Mouse (Mus musculus): Measurements from ENCODE around the gene Gm28845.

Gene Gm28845

DNA sequence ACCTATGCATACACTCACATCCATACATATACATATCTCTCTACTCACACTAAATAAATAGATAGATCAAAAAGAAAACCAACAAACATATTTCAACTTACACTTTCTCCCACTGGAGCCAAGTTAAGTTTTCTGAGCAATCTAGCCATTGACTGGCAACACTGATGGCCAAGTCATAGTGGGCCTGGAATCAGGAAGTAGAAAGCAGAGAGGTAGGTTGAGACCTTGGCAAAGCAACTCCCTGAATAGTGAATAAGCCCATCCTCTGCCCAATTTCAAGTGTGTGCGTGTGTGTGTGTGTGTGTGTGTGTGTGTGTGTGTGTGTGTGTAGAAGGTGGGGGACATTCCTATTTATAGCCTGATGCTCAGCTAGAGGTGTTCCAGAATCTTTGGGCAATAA, at the start of gene Gm28845:
Gene Gm28845 (minus strand): TSS at position 121 of the 400 bp plus-strand sequence.
- no peak for DNase-seq (ENCODE audit: low read depth)

DNA sequence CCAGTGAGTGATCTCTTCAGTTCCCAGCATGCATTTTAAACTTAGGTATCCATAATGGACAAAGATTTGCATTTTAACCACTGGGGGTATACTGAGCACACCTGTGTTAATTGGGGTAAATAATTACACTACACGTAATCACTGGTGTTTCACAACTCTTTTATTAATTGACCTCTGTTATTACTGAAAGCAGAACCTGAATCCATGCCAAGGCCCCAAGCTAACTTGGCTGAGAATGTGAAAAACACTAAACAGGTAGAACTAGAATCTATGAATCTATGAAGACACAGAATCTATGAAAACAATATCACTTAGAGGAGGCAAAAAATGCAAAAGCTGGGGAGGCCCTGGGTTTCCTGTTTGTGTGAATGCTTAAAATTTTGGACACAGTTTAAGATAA, 48.1 kb upstream of the Gm28845 start:
- no peak for DNase-seq (ENCODE audit: low read depth)

DNA sequence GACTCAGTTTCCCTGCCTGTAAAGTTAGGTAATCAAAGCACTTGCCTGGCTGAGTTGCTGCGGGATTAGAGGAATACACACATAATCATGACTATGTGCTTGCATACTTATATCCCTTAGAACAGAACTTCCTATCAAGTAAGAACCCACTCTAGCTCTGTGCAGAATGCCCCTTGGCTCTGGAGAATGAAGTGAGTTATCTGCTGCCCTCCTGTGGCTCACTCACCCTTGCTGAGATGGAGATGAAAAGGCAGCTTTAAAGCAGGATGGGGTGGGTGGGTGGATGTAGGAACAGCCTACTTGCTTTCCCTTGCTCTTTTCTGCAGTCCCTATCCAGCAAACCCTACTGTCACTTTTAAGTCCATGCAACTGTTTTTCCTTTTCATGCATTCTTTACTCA, 42.9 kb upstream of the Gm28845 start:
- DNase-seq (ENCODE audit: low read depth) = no peak

DNA sequence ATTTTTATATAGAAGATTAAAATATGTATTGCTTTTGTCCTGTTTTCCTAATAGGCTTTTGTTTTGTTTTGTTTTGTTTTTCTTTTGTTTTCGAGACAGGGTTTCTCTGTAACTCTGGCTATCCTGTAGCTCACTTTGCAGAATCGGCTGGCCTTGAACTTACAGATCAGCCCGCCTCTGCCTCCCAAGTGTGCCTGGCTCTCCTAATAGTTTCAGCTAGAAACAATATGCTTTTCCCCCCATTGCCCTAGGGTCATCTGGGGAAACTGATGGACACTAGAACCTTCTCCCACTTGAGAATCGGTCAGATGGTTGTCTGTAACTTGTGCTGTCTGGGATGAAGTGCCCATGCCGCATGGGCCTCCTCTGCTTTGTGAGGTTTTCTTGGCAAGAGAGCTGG, 36.8 kb upstream of the Gm28845 start:
- no peak for DNase-seq (ENCODE audit: low read depth)

DNA sequence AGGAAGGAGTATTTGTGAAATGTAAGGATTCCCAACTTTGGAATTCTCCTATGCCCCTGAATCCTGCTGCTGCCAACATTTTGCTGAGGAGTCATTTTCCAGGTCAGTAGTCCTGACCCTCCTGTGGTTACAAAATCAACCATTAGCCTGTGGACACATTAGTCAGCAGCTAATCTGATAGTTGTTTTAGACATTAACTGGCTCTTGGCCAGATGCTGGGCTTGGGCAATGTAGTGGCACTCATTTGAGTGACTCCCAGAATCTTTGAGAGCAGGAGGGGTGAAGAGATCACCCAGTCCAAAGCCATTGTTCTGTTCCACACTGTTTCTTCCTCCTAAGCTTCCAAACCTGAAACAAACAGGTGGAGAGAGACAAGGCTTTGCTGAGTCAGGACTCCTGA, 35.5 kb upstream of the Gm28845 start:
- DNase-seq (ENCODE audit: low read depth) = no peak

DNA sequence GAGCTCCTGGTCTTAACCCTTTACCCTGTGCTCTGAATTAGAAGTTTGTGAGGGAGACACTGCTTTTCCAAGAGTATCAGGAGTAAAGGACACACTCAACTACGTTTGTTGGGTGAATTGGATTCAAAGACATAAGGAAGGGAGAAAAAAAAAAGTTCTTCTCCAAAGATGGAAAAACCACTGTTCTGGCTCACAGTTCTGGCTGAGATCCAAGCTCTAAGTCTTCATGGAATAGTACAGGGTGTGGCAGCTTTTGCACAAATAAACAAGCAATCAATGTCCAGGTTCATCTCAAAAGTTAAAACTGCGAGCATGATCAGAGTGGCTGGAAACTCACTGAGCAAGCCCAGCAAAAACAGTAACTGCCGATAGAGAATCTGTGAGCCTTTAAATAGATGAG, 28.6 kb upstream of the Gm28845 start:
- no peak for DNase-seq (ENCODE audit: low read depth)

DNA sequence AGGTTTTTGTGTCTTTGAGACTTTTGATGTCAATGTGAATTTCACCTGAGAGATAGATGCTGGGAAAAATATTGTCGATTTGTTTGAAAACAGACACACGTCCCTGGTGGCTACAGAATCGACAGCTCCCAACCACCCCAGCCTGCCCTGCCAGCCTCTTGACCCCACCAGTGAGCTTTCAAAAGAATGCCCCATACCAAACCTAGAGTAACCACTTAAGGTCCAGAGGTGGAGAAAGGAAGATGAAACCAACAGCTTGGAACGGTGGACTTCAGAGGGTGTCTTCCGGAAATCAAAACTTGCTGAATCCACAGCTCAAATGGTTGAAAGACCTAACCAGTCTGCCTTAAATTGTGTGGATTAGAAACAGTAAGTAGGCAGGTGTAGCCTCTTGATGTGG, 28.0 kb upstream of the Gm28845 start:
- DNase-seq (ENCODE audit: low read depth) = no peak

DNA sequence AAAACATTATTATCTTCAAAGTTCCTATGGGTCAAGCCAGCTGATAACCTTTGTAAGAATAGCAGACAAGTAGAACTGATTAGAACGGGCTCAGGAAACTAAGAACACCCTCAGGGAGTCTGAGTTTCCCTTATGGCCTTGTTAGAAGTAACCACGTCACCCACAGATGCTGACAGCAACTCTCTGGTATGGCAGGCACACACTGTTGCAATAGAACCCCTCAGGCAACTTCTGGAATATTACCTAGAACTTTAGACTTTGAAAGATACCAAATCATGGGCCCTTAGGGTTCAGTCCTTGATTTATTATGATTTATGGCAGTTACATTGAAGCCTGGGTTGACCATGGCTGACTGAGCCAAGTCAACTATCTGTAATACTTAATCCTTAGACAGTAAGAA, 27.2 kb upstream of the Gm28845 start:
- no peak for DNase-seq (ENCODE audit: low read depth)

DNA sequence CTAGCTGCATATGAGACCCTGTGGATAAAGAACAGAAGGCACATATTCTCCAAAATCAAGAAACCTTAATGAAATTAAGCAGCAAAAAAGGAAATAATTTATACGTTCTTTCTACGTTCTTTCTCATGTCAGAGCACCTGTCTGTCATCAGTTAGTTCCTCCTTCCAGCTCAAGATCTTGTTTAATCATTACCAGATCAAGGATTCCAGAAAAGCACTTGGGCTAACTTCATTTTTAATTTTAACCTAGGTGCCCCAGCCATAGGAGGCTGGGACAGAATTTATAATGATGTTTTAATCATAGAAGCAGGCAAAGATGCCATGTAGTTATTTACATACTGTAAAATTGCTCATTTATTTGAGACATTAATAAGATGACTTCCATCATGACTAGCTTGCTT, 25.4 kb upstream of the Gm28845 start:
- DNase-seq (ENCODE audit: low read depth) = no peak

DNA sequence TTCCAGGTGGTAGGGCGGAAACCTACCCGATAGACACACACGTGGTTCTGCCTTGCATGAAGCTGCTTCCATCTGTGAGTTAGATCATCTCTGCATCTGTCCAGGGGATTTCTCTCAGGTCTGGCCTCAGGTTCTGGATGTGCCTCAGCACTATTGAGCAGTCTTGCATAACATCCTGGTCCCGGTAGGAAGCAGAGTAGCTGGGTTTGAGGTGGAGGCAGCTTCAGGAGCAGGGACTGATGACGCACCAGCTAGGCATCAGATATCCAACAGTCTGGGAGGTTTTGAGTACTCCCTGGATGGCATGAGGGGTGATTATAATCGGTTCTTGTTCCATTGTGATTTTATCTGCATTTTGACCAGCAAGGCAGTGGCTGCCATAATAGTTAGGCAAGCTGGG, 18.2 kb upstream of the Gm28845 start:
- DNase-seq (ENCODE audit: low read depth) = no peak

DNA sequence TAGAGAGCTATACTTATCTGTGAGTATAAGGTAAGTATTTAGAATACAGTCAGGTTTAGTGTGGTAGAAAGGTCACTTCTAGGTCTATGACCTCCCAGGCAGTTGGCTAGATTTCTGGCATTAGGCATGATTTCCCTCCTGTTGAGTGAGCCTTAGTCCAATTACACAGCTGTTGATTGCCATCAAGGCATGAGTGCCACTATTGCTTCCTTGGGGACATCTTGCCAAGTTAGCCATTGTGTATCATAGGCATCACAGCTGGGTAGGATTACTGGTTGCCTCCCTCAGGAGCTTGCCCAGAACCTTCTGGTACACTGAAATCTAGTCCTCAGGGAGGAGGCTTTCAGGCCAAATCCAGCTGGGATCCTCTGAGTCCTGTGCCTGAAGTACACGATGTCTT, 13.5 kb upstream of the Gm28845 start:
- no peak for DNase-seq (ENCODE audit: low read depth)

DNA sequence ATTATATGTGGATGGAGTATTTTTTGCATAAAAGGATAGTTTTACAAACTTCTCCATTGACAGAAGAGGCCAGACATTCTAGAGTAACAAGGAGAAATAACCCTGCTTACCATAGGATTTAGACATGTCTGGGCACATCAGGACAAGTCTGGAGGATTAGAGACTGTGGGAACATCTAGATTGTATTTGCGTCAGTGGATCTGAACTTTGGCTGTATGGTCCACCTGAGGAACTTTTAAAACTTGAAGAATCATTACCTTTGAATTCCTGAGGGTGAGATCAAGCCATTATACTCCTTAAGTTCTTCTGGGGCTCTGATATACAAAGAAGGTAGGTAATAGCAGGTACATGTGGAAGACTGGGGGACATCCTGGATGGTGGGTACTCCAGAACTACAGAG, 12.3 kb upstream of the Gm28845 start:
- no peak for DNase-seq (ENCODE audit: low read depth)

DNA sequence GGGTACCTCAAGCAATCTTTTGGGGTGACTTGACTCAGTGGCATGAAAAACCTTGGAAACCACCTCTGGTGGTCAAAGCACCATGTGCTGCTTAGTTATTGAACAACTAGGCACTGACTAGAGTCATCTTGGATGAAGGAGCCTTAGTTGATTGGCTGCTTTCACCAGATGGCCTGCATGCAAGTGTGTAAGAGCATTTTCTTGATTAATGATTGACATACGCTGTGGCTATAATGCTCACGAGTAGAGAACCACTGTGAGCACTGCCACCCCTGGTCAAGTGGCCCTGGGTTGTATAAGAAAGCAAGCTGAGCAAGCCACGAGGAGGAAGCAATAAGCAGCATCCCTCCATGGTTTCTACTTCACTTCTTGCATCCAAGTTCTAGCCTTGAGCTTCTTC, 10.9 kb upstream of the Gm28845 start:
- DNase-seq (ENCODE audit: low read depth) = no peak

DNA sequence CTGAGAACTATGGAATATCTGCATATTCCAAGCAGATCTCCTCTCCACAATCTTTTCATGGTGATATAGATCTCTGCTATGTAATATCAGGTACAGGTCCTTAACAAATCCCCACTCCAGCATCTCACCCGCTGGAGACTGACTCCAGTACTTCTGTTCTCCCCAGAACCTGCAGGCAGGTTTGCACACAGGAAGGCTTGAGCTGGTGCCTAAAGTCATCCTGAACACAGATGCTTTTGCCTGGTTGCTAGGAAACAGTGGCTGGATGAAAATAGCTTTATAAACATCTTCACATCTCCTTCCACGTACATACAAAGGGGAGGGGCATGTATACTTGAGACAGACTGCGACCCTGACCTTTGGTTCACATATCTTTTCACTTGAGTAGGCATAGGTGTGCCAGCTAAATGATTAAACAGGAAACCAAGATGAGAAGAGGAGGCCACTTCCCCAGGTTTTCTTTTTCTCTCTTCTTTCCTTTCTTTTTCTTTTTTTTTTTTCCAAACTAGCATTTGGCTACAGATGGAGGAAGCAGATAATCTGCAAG, 10.3 kb upstream of the Gm28845 start:
- DNase-seq (ENCODE audit: low read depth) = no peak

DNA sequence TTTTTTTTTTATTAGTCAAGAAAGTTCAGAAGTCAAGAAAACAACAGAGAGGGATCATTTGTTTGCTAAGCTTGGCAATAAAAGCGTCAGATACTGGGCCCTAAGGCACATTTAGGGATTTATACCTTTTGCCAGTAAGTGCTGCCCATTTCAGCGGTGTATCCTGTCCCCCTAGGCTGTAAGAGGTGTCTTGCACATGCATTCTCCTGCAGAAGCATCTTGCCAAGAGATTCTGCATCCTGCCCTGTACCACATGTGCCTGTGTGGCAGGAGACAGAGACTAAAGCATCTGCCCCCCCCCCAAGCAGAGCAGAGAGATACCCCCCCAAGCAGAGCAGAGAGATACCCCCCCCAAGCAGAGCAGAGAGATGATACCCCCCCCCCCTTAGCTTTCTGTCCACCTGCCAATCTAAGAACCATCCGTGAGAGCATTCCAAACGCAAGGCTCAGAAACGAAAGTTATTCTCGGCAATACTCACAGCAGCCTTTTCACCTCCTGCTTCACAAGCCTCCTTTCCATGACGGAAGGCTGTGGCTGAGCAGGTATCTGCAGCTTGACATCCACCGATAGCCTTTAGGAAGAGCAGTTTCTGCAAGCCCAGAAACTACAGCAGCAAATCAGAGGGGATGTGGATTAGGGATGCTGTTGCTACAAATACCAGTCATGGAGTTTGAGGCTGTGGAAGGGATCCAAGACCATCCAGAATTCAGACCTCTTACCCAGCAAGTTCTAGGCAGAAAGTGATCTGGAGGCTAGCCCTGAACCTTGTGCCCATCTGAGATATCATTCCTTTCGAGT, 3.4 kb upstream of the Gm28845 start, which contains the start of gene D630023F18Rik:
Gene D630023F18Rik (minus strand): TSS at position 641 of the 799 bp plus-strand sequence.
- no peak for DNase-seq (ENCODE audit: low read depth)

DNA sequence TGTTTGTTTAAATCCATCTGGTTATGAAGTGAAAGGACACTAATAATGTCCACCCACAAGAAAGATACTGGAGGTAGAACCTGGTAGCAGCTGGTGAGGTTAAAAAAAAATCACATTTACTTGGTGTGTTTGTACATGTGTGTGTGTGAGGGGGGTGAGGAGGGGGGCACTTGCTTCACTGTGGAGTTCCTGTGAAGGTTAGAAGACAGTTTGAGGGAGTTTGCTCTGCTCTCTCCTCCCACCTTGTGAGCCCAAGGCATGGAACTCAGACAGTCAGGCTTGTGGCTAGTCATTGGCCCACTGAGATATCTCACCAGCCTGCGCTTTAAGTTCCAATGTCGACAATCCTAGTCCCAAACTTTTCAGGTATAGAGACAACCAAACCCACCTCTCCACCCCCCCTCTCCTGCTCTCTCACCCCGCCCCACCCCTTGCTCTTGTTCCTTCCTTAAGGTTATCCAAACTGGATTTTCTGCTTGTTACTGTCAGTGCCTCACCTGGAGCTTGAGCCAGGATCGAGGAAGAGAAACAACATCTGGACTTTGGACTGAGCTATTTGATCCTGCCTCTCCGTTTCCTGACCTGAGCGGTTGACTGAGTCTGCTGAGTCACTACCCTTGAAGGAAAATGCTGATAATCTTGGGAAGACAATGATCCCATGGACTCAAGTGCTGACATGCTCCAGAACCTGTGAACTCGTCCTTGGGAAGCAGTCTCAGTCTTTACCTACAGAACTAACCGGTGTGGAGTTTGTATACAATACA, 1.0 kb downstream of the Gm28845 start:
- no peak for DNase-seq (ENCODE audit: low read depth)

DNA sequence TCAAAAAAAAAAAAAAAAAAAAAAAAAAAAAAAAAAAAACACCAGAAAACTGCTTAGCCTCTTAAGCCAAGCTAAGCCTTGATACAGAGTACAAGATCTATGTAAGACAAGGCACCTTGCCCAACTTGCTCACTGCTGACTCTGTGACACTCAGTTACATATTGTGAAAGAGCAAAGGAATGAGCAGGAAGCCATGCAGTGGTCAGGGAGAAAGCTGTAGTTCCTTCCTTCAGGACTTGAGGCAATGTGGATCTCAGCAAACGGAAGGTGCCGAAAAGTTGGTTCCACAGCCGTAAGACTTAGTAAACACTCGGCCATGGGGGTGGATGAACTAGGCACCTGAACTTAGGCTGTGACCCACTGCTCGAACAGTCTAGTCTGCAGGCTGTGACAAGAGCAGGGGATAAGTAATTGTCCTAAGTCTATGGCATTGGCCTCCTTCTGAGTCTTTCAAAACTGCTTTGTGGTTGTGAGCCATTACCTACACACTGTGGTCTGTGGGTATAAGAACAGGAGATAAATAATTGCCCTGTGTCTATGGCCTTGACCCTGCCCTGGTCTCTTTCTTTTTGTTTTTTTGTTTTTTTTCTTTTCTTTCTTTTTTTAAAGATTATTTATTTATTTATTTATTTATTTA, 5.7 kb downstream of the Gm28845 start:
- DNase-seq (ENCODE audit: low read depth) = no peak

DNA sequence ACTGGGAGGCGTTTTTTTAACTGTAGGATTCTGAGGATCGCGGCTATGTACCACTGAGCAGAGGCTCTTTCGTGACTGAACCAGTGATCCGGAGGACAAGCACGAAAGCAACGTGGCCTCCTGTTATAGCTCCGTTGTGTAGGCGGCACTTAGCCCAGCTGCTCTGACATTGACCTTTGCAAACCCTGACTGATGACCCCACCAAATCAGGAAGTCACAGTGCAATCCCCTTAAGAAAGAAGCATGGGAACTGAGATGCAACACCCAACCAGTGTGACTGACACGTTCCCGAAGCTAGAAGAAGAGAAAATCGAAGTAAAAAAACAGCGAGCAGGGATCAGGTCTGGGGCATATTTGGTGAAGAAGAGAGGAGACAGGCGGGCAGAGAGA, 6.6 kb downstream of the Gm28845 start:
- DNase-seq (ENCODE audit: low read depth) = peak; percentile 22

DNA sequence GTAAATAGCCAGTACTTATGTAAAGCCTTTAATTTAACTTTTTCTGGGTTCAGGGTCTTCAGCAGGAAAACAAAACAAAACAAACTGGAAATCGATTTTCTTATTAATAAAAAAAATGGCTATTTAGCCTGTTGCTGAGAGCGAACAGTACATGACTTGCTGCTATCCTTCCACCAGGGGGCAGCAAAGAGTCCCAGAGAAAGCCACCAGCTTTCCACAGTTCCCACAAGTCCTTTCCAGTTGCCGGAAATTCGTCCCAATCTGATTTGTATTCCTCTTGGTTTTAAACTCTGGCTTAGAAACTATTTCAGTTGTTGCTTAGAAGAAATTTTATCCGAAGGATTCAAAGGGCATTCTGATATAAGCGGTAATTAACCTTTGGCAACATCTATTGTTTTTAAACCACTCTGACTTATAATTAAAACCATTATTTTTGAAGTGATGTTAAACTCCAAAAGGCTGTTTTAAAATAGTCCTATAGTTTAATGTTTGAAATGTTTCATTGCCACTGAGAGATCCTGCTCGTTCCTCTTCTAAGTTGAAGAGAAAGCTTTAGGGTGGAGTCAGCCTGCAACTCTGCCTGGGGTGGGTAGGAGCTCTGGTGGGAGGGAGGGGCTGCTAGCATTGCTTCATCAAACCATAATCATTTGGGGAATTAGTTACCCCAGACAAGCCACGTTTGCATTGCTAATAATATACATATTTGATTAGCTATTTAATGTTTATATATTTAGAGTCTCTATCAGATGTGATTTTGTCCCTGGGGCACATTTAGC, 7.1 kb downstream of the Gm28845 start:
- DNase-seq (ENCODE audit: low read depth) = peak; percentile 73

DNA sequence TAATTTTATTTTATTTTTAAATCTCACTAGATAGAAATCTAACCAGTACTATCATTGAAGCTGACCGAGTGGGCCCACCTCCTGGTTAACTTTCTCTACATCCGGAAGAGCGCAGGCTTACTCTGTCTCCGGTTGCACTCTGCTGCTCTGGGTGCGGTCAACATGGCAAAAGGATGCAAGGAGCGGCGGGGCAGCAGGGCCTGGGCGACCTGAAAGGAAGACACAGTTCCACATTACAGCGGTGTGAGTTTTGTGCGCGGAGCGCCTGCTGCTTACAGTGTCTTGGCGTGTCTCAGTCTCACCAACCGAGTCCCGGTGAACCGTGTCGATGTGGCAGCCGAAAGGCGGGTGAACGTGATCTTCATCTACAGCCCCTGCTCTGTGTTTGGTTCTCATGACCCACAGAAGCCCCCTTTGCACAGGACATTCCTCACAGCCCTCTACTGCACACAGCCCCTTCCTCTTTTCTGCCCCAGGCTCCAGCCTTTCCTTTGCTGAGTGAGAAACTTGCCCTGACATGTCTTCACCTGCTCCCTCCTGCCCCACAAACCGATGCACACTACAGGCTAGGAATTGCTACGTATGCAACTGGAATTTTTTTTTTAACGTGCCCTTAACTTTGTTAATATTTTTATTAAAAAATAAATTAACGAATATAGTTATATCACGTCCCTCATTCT, 9.5 kb downstream of the Gm28845 start:
- no peak for DNase-seq (ENCODE audit: low read depth)

DNA sequence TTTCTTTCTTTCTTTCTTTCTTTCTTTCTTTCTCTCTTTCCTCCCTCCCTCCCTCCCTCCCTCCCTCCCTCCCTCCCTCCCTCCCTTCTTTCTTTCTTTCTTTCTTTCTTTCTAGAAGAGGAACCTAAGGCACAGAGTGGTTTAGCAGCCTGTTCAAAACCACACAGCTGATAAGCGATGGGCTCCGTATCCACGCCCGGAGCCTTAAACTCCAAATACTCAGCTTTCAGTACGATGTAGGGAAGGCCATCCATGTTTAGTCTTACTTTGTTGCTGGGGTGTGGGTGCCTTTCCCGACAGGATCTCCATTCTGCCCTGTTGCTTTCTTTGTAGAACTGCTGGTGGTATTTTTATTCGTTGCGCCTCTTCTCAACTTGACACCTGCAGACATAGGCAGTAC, 10.2 kb downstream of the Gm28845 start:
- no peak for DNase-seq (ENCODE audit: low read depth)

Measured in c-Kit-positive CD71-negative TER-119-negative erythroid progenitor cells, embryonic 14.5 days (primary cell).